ENCODE assay signal across 8 mouse cellular contexts in the genomic region with DNA sequence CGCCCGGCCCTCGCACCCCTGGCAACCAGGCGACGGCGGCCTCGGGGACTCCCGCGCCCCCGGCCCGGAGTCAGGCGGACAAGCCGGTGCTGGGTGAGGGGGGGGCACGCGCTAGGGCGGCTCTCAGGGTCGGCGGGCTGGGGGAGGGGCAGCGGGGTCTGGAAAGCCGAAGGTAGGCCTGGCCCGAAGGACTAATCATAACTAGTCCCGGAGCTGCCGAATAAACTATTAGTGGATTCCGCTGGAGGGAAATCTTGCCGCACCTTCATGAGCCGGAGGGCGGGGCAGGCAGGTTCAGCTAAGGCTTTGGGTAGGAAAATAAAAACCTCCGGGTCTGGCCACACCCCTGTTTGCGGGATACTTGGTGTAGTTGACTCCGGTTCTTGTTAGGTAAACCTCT. TPM values are rescaled to one million over a fixed set of nuclear protein-coding genes. Genes with fewer than 3 reads are reported as not detected.
DNase-seq lines count a peak whose midpoint lies in the region; ATAC-seq lines count a peak whose summit lies in the region.

No protein-coding gene starts in this region.

- H3K4me1 ChIP-seq in erythroblast, embryonic 14.5 days (ENCODE audit: control insufficient read depth), result peaks cover 61% of the 10 kb centered on the region
- H3K4me1 ChIP-seq in hindbrain, embryonic 12.5 days, result peaks cover 16% of the 10 kb centered on the region
- peaks cover 48% of the 10 kb centered on the region for H3K4me1 ChIP-seq in limb, embryonic 15.5 days
- peaks cover 39% of the 10 kb centered on the region for H3K4me1 ChIP-seq in stomach, embryonic 15.5 days

- H3K4me3 ChIP-seq in erythroblast, embryonic 14.5 days (replicated peaks), result peak overlapping the region; percentile 63
- H3K4me3 ChIP-seq in hindbrain, embryonic 12.5 days, result peak overlapping the region; percentile 63
- peak overlapping the region; percentile 54 for H3K4me3 ChIP-seq in limb, embryonic 15.5 days
- H3K4me3 ChIP-seq in stomach, embryonic 15.5 days (replicated peaks), result peak overlapping the region; percentile 49

- no peak for ATAC-seq in erythroblast, adult 5-6 weeks (replicated peaks; ENCODE audit: low FRiP score, poor library complexity, severe bottlenecking)
- no peak for ATAC-seq in hindbrain, embryonic 12.5 days (ENCODE audit: low FRiP score)
- no peak for ATAC-seq in limb, embryonic 15.5 days (ENCODE audit: insufficient number of reproducible peaks, low FRiP score, low TSS enrichment, low read depth)
- no peak for ATAC-seq in stomach, embryonic 15.5 days (ENCODE audit: insufficient read depth, low FRiP score, low read depth)

- WGBS in hindbrain, embryonic 12.5 days, result 2% methylated on average over 30 of the region's 30 CpGs
- WGBS in limb, embryonic 15.5 days, result under 1% methylated on average over 30 of the region's 30 CpGs
- WGBS in stomach, embryonic 15.5 days, result 3% methylated on average over 28 of the region's 30 CpGs

- H3K9ac ChIP-seq in hindbrain, embryonic 12.5 days, result peak overlapping the region; percentile 81
- H3K9ac ChIP-seq in limb, embryonic 15.5 days, result peak overlapping the region; percentile 37
- H3K9ac ChIP-seq in stomach, embryonic 15.5 days, result peak overlapping the region; percentile 27; the same call in 1 of the 2 replicates

- peaks cover 71% of the 10 kb centered on the region for H3K27me3 ChIP-seq in erythroblast, embryonic 14.5 days (ENCODE audit: control insufficient read depth)
- H3K27me3 ChIP-seq in hindbrain, embryonic 12.5 days, result peaks cover 56% of the 10 kb centered on the region
- peaks cover 10% of the 10 kb centered on the region; the same call in 1 of the 2 replicates for H3K27me3 ChIP-seq in limb, embryonic 15.5 days
- peaks cover 9% of the 10 kb centered on the region; the same call in 1 of the 2 replicates for H3K27me3 ChIP-seq in stomach, embryonic 15.5 days (replicated peaks)

- peak; percentile 15 for DNase-seq in T-cell, adult 2 months (ENCODE audit: low spot score)
- no peak for DNase-seq in layer of hippocampus, postnatal 14 days (ENCODE audit: low spot score in 2 of 2)
- no peak for DNase-seq in left cerebral cortex, postnatal 36 days (ENCODE audit: low spot score in 2 of 2)

- peak overlapping the region; percentile 100 for H3K4me2 ChIP-seq in hindbrain, embryonic 12.5 days (replicated peaks)
- peak overlapping the region; percentile 99 for H3K4me2 ChIP-seq in limb, embryonic 15.5 days
- peak overlapping the region; percentile 98 for H3K4me2 ChIP-seq in stomach, embryonic 15.5 days

- intact Hi-C loops in left cerebral cortex, postnatal 36 days (cut with DNase I), result no loop called here

- peaks cover 17% of the 10 kb centered on the region for H3K9me3 ChIP-seq in erythroblast, embryonic 14.5 days (ENCODE audit: control insufficient read depth, low read length)
- no peaks in the 10 kb centered on the region for H3K9me3 ChIP-seq in hindbrain, embryonic 12.5 days (replicated peaks)
- H3K9me3 ChIP-seq in limb, embryonic 15.5 days, result no peaks in the 10 kb centered on the region
- H3K9me3 ChIP-seq in stomach, embryonic 15.5 days, result no peaks in the 10 kb centered on the region

- peaks cover 5% of the 10 kb centered on the region for H3K36me3 ChIP-seq in erythroblast, embryonic 14.5 days (ENCODE audit: control insufficient read depth)
- no peaks in the 10 kb centered on the region for H3K36me3 ChIP-seq in hindbrain, embryonic 12.5 days
- H3K36me3 ChIP-seq in limb, embryonic 15.5 days, result no peaks in the 10 kb centered on the region
- no peaks in the 10 kb centered on the region for H3K36me3 ChIP-seq in stomach, embryonic 15.5 days

- H3K27ac ChIP-seq in hindbrain, embryonic 12.5 days, result no peak overlapping the region
- H3K27ac ChIP-seq in limb, embryonic 15.5 days, result no peak overlapping the region
- H3K27ac ChIP-seq in stomach, embryonic 15.5 days, result no peak overlapping the region

RNA-seq across cellular contexts. Expression of gene Ybx2, which starts 0.6 kb away (rescaled TPM):
- 0.29 and 0.38 TPM in 2 replicates for polyA plus RNA-seq in erythroblast, embryonic 14.5 days (2012)
- not detected in 2 replicates for total RNA-seq in erythroblast, adult 5-6 weeks (2015; ENCODE audit: low replicate concordance)
- 5.0 TPM in 1 of 2 replicates, not detected in the other for total RNA-seq in erythroblast, adult 5-6 weeks (2017; ENCODE audit: low replicate concordance)
- 5.5 and 9.0 TPM in 2 replicates for polyA plus RNA-seq in hindbrain, embryonic 12.5 days (2016; fragmentation: Nextera tagmentation; extraction: Ambion mirVana)
- polyA plus RNA-seq in limb, embryonic 15.5 days (2015; fragmentation: Nextera tagmentation; extraction: Ambion mirVana), result 3.6 and 4.6 TPM in 2 replicates
- polyA plus RNA-seq in stomach, embryonic 15.5 days (2015; fragmentation: Nextera tagmentation; extraction: Ambion mirVana), result 2.9 and 3.3 TPM in 2 replicates
- total RNA-seq in layer of hippocampus, postnatal 14 days (2021), result 1 to 10 TPM; 8.3 to 9.7 TPM
- 10 to 100 TPM in 1 of 2 experiments, 1 to 10 TPM in 1; 4.6 to 14.7 TPM for total RNA-seq in left cerebral cortex, postnatal 36 days (2021)

RNA-seq across cellular contexts. Expression of gene Slc2a4, which starts 11.8 kb away (rescaled TPM):
- polyA plus RNA-seq in erythroblast, embryonic 14.5 days (2012), result 6.0 and 7.7 TPM in 2 replicates
- total RNA-seq in erythroblast, adult 5-6 weeks (2015; ENCODE audit: low replicate concordance), result 31.3 and 37.9 TPM in 2 replicates
- 98.1 and 151 TPM in 2 replicates for total RNA-seq in erythroblast, adult 5-6 weeks (2017; ENCODE audit: low replicate concordance)
- 9.6 and 12.9 TPM in 2 replicates for polyA plus RNA-seq in hindbrain, embryonic 12.5 days (2016; fragmentation: Nextera tagmentation; extraction: Ambion mirVana)
- polyA plus RNA-seq in limb, embryonic 15.5 days (2015; fragmentation: Nextera tagmentation; extraction: Ambion mirVana), result 23.0 and 23.5 TPM in 2 replicates
- 26.3 and 28.9 TPM in 2 replicates for polyA plus RNA-seq in stomach, embryonic 15.5 days (2015; fragmentation: Nextera tagmentation; extraction: Ambion mirVana)
- 1 to 10 TPM; 1.8 to 3.6 TPM for total RNA-seq in layer of hippocampus, postnatal 14 days (2021)
- total RNA-seq in left cerebral cortex, postnatal 36 days (2021), result 1 to 10 TPM; 3.6 to 4.4 TPM

RNA-seq across cellular contexts. Expression of gene Eif5a, which starts 14.4 kb away (rescaled TPM):
- polyA plus RNA-seq in erythroblast, embryonic 14.5 days (2012), result 295 and 310 TPM in 2 replicates
- 340 and 374 TPM in 2 replicates for total RNA-seq in erythroblast, adult 5-6 weeks (2015; ENCODE audit: low replicate concordance)
- 154 and 205 TPM in 2 replicates for total RNA-seq in erythroblast, adult 5-6 weeks (2017; ENCODE audit: low replicate concordance)
- polyA plus RNA-seq in hindbrain, embryonic 12.5 days (2016; fragmentation: Nextera tagmentation; extraction: Ambion mirVana), result 1,354 and 1,360 TPM in 2 replicates
- 1,601 and 1,681 TPM in 2 replicates for polyA plus RNA-seq in limb, embryonic 15.5 days (2015; fragmentation: Nextera tagmentation; extraction: Ambion mirVana)
- 1,591 and 1,597 TPM in 2 replicates for polyA plus RNA-seq in stomach, embryonic 15.5 days (2015; fragmentation: Nextera tagmentation; extraction: Ambion mirVana)
- 100 to 1,000 TPM; 446 to 451 TPM for total RNA-seq in layer of hippocampus, postnatal 14 days (2021)
- total RNA-seq in left cerebral cortex, postnatal 36 days (2021), result 100 to 1,000 TPM; 406 to 453 TPM

RNA-seq across cellular contexts. Expression of gene Gps2, which starts 22.5 kb away (rescaled TPM):
- 90.4 and 109 TPM in 2 replicates for polyA plus RNA-seq in erythroblast, embryonic 14.5 days (2012)
- total RNA-seq in erythroblast, adult 5-6 weeks (2015; ENCODE audit: low replicate concordance), result 69.0 and 102 TPM in 2 replicates
- total RNA-seq in erythroblast, adult 5-6 weeks (2017; ENCODE audit: low replicate concordance), result 52.9 and 63.3 TPM in 2 replicates
- 84.7 and 90.1 TPM in 2 replicates for polyA plus RNA-seq in hindbrain, embryonic 12.5 days (2016; fragmentation: Nextera tagmentation; extraction: Ambion mirVana)
- polyA plus RNA-seq in limb, embryonic 15.5 days (2015; fragmentation: Nextera tagmentation; extraction: Ambion mirVana), result 71.5 and 77.1 TPM in 2 replicates
- polyA plus RNA-seq in stomach, embryonic 15.5 days (2015; fragmentation: Nextera tagmentation; extraction: Ambion mirVana), result 66.2 and 69.1 TPM in 2 replicates
- total RNA-seq in layer of hippocampus, postnatal 14 days (2021), result 10 to 100 TPM; 28.5 to 29.3 TPM
- 10 to 100 TPM; 25.9 to 32.4 TPM for total RNA-seq in left cerebral cortex, postnatal 36 days (2021)

RNA-seq across cellular contexts. Expression of gene Cldn7, which starts 28.4 kb away (rescaled TPM):
- not detected in 2 replicates for polyA plus RNA-seq in erythroblast, embryonic 14.5 days (2012)
- not detected in 2 replicates for total RNA-seq in erythroblast, adult 5-6 weeks (2015; ENCODE audit: low replicate concordance)
- total RNA-seq in erythroblast, adult 5-6 weeks (2017; ENCODE audit: low replicate concordance), result not detected in 2 replicates
- polyA plus RNA-seq in hindbrain, embryonic 12.5 days (2016; fragmentation: Nextera tagmentation; extraction: Ambion mirVana), result 9.5 and 21.8 TPM in 2 replicates
- 8.1 and 13.1 TPM in 2 replicates for polyA plus RNA-seq in limb, embryonic 15.5 days (2015; fragmentation: Nextera tagmentation; extraction: Ambion mirVana)
- polyA plus RNA-seq in stomach, embryonic 15.5 days (2015; fragmentation: Nextera tagmentation; extraction: Ambion mirVana), result 438 and 517 TPM in 2 replicates
- not detected for total RNA-seq in layer of hippocampus, postnatal 14 days (2021)
- total RNA-seq in left cerebral cortex, postnatal 36 days (2021), result not detected

Comparison
In these comparisons a context has a peak if more than half of its experiments do, and no peak if none do; other contexts are left out.
1. H3K9ac ChIP-seq: peak in every context shown above with its lines; median percentile 81 in hindbrain, embryonic 12.5 days; 37 in limb, embryonic 15.5 days; 27 in stomach, embryonic 15.5 days.